Mouse (Mus musculus) megakaryocyte-erythroid progenitor cell, adult 5-6 weeks (primary cell): ENCODE data around the gene Stk19. TPM values are rescaled to one million over a fixed set of nuclear protein-coding genes. Genes with fewer than 3 reads are reported as not detected.

Experiments
- ATAC-seq: replicated peaks from 2 replicates; pipeline ENCODE4 v1.8.0; 2016; ENCODE audit warnings: mild to moderate bottlenecking, inconsistent platforms; ENCODE audit not compliant: severe bottlenecking, poor library complexity, low FRiP score, low TSS enrichment
- total RNA-seq, 2 experiments: library from RNA; stranded (forward) in 1 of 2; stranded (reverse) in 1 of 2; fragments of 200-1000, 215-1000 nt in 1 of 2; fragments of >200 nt in 1 of 2; fragmentation: Nextera tagmentation in 1 of 2; gene quantifications; 2 replicates each; pipeline ENCODE4 v1.2.3; 2014 to 2017

Stk19 gene
- total RNA-seq (2014; fragmentation: Nextera tagmentation) (26.8 and 48.2 TPM in 2 replicates), total RNA-seq (2017) (14.8 and 30.6 TPM in 2 replicates)

- peak; percentile 96 for ATAC-seq
These were observed at the start of gene Stk19, which contains the start of gene Dxo for GRCm38 (mm10) chr17:34836856-34837221. Stk19 (minus strand) TSS chr17:34836945. Dxo (plus strand) TSS chr17:34837019.

GRCm38 (mm10) chr17:34885615-34886014 lies 48.9 kb upstream of the Stk19 start:
- ATAC-seq, result no peak

- 0 out of 2 replicates have a peak, but pooled peaks have one; percentile 23 for ATAC-seq
These were observed 48.0 kb upstream of the Stk19 start for GRCm38 (mm10) chr17:34884704-34885103.

GRCm38 (mm10) chr17:34883332-34883731 lies 46.6 kb upstream of the Stk19 start:
- no peak for ATAC-seq

GRCm38 (mm10) chr17:34881683-34882310 lies 45.1 kb upstream of the Stk19 start, which contains the start of gene Gm20547:
Gm20547 (minus strand) TSS chr17:34882042.
- ATAC-seq, result no peak

GRCm38 (mm10) chr17:34881166-34881565 lies 44.4 kb upstream of the Stk19 start:
- ATAC-seq, result no peak

GRCm38 (mm10) chr17:34879336-34879879 lies 42.7 kb upstream of the Stk19 start, which contains the start of gene Zbtb12:
Zbtb12 (plus strand) TSS chr17:34879483.
- ATAC-seq, result no peak

GRCm38 (mm10) chr17:34874321-34874720 lies 37.6 kb upstream of the Stk19 start:
- ATAC-seq, result no peak

- ATAC-seq, result no peak
These were observed 29.2 kb upstream of the Stk19 start for GRCm38 (mm10) chr17:34865981-34866380.

- no peak for ATAC-seq
These were observed 25.8 kb upstream of the Stk19 start, which contains the start of gene Cfb for GRCm38 (mm10) chr17:34862416-34863081. Cfb (minus strand) TSS chr17:34862518.

GRCm38 (mm10) chr17:34861704-34862415 lies 25.1 kb upstream of the Stk19 start:
- no peak for ATAC-seq

- no peak for ATAC-seq
These were observed 23.8 kb upstream of the Stk19 start for GRCm38 (mm10) chr17:34860514-34860913.

GRCm38 (mm10) chr17:34858670-34859069 lies 21.9 kb upstream of the Stk19 start:
- no peak for ATAC-seq

- ATAC-seq, result peak; percentile 42; the same call in 1 of the 2 replicates
These were observed 19.1 kb upstream of the Stk19 start for GRCm38 (mm10) chr17:34855825-34856224.

GRCm38 (mm10) chr17:34854761-34855160 lies 18.0 kb upstream of the Stk19 start:
- no peak for ATAC-seq

GRCm38 (mm10) chr17:34853511-34853910 lies 16.8 kb upstream of the Stk19 start:
- ATAC-seq, result no peak

- peak; percentile 5; the same call in 1 of the 2 replicates for ATAC-seq
These were observed 13.9 kb upstream of the Stk19 start for GRCm38 (mm10) chr17:34850517-34851125.

- peak; percentile 94 for ATAC-seq
These were observed 13.2 kb upstream of the Stk19 start, which contains the start of the genes Skiv2l and Nelfe for GRCm38 (mm10) chr17:34849722-34850516. Skiv2l (minus strand) TSS chr17:34850210. Nelfe (plus strand) TSS chr17:34850391.
